Mouse (Mus musculus) liver, adult 2 months (tissue): ENCODE results near the gene Irf2bp2.

ENCODE experiments used
- CTCF ChIP-seq: fragments of 200-500 bp; IDR thresholded peaks from 2 replicates; pipeline ENCODE4 v1.5.1; 2011; ENCODE audit warnings: low read depth, low read length, control low read depth
- POLR2A ChIP-seq: fragments of 200-500 bp; IDR thresholded peaks from 2 replicates; pipeline ENCODE4 v1.6.1; 2011; ENCODE audit warnings: low read length, control low read depth; ENCODE audit not compliant: insufficient read depth; ENCODE audit errors: extremely low read depth

DNA sequence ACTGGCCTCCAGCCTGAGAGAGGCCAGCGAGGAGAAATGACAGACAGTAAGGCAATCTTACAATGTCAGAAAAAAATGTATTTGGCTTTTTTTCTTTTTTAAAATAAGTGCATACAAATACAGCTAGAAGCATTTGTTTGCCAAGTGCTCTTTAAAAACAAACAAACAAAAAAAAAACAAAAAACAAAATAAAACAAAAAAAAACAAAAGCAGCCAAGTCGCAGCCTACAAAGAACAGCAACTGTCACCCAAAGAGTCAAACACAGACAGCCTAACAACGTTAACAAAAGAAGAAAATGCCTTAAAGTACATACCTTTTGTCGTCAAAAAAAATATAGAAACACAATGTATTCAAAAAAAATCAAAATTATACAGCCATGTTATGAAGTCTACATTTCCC, 3.2 kb downstream of the Irf2bp2 start:
- no peak for TF ChIP-seq CTCF
- TF ChIP-seq POLR2A, result no peak
